Mouse (Mus musculus) brain, embryonic 14.5 days (tissue): Measurements from ENCODE around the gene Prkcz.

Experiments
- CTCF ChIP-seq: fragments of 200-500 bp; IDR thresholded peaks from 2 replicates; pipeline ENCODE4 v1.5.1; 2012; ENCODE audit warnings: inconsistent platforms, mild to moderate bottlenecking, moderate library complexity, borderline replicate concordance; ENCODE audit not compliant: insufficient read depth, insufficient read length; ENCODE audit errors: extremely low read depth
- POLR2A ChIP-seq: fragments of 200-500 bp; IDR thresholded peaks from 2 replicates; pipeline ENCODE4 v1.6.1; 2012; ENCODE audit warnings: mild to moderate bottlenecking, inconsistent platforms, borderline replicate concordance; ENCODE audit not compliant: poor library complexity, insufficient read depth, insufficient read length, severe bottlenecking; ENCODE audit errors: extremely low read depth

DNA sequence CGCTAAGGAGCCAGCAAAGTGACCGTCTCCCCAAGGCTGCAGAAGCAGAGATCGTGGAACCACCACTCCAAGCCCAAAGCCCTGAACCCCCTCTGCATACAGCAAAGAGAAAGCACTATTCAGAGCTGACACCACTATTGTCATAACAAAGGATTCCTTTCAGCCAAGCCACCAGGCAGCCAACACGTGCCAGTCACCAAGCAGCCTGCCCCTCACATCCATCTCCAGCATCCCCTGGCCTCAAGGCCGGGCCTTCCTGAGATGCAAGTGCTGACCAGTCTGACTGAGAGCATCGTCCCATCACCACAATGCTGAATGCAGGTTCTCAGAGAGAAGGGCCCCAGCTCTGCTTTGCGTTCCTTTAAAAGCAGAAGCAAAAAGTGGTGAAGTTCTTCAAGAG lies 28.9 kb downstream of the Prkcz start:
- TF ChIP-seq POLR2A (no peak), CTCF (no peak)
